Mouse (Mus musculus): ENCODE results near the gene Dcdc2c.

- TF ChIP-seq CTCF (IDR thresholded peaks at IDR 0.05) (no peak), EP300 (IDR thresholded peaks at IDR 0.05) (no peak)
These were observed at the start of gene Dcdc2c for GRCm38 (mm10) chr12:28552299-28552698.

Measured in lung, postnatal 0 days (tissue).